ENCODE assay signal across 8 mouse cellular contexts in genomic region chr7:16400689-16401611, GRCm38 (mm10). TPM values are rescaled to one million over a fixed set of nuclear protein-coding genes. Genes with fewer than 3 reads are reported as not detected.
DNase-seq lines count a peak whose midpoint lies in the region; ATAC-seq lines count a peak whose summit lies in the region.

Gene Zc3h4, plus strand, starts transcription at chr7:16400910.

- peak; percentile 25 for ATAC-seq in megakaryocyte progenitor cell, adult 5-6 weeks (replicated peaks; ENCODE audit: poor library complexity)

- DNase-seq in adrenal gland, adult (ENCODE audit: inconsistent age in 2 of 2, low spot score in 1 of 2) = peak; percentile 94 to 98
- peak; percentile 92 for DNase-seq in embryo, embryonic 10 days (ENCODE audit: low spot score)
- DNase-seq in gastrocnemius, postnatal 10 days = peak; percentile 87
- DNase-seq in induced T-regulatory cell, adult 2 months (ENCODE audit: low read depth) = peak; percentile 93
- peak; percentile 79 to 94 for DNase-seq in left cerebral cortex, postnatal 10 days (ENCODE audit: extremely low spot score in 1 of 2, low spot score in 2 of 2)
- DNase-seq in right cerebral cortex, postnatal 10 days (ENCODE audit: low spot score in 2 of 2) = peak; percentile 92
- peak; percentile 91 for DNase-seq in urinary bladder, postnatal 14 days (ENCODE audit: low spot score)

- intact Hi-C loops in left cerebral cortex, postnatal 10 days (cut with DNase I) = loop anchor here (5.0 to 10.0 kb wide), 2 partner anchors 211 to 334 kb away; partner anchors contain the start of genes Ap2s1 and Arhgap35

RNA-seq across cellular contexts. Expression of gene Zc3h4, which starts in this region (rescaled TPM):
- 10 to 100 TPM; 33.2 to 37.9 TPM for total RNA-seq in gastrocnemius, postnatal 10 days (2021)
- total RNA-seq in left cerebral cortex, postnatal 10 days (2021) = 10 to 100 TPM; 54.3 to 57.2 TPM
- total RNA-seq in megakaryocyte progenitor cell, adult 5-6 weeks (2015) = 36.5 and 38.7 TPM in 2 replicates
- 25.9 and 33.5 TPM in 2 replicates for total RNA-seq in megakaryocyte progenitor cell, adult 5-6 weeks (2017)

Comparison
In these comparisons a context has a peak if more than half of its experiments do, and no peak if none do; other contexts are left out.
1. Peak in every context shown above with its lines: DNase-seq and ATAC-seq.